In the genomic region with DNA sequence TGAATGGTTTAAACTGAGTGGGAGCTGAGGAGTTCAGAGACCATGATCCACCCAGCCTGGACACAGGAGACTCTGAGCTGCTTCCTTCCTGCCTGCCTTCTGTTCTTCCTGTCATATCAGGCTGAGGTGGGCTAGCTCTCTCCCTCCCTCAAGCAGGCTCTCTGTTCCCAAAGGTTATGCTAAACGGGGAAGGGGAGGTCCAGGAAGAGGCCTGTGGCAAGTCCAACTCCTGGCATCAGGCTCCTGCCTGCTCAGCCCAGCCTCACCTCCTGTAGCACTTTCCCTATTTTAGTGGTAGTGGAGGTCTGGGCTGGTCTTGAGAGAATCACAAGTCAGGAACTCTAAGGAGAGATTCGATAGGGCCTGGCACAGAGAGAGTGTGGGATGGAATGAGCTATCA, we compare ENCODE assay signal across 8 mouse cellular contexts. TPM values are rescaled to one million over a fixed set of nuclear protein-coding genes. Genes with fewer than 3 reads are reported as not detected.
DNase-seq lines count a peak whose midpoint lies in the region; ATAC-seq and TF ChIP-seq lines count a peak whose summit lies in the region.

No protein-coding gene starts in this region.

- TF ChIP-seq EP300 in heart, adult 2 months (IDR thresholded peaks at IDR 0.05; ENCODE audit: insufficient read depth, low read depth, low read length), result no peak
- no peak for TF ChIP-seq EP300 in CH12.LX (IDR thresholded peaks at IDR 0.05; ENCODE audit: low read length)
- no peak for TF ChIP-seq EP300 in liver, embryonic 14.5 days (IDR thresholded peaks at IDR 0.05; ENCODE audit: low read depth)

- H3K9me3 ChIP-seq in CH12.LX (replicated peaks; ENCODE audit: low read length), result no peaks in the 10 kb centered on the region
- no peaks in the 10 kb centered on the region for H3K9me3 ChIP-seq in forebrain, embryonic 14.5 days (replicated peaks; ENCODE audit: control insufficient read depth, low read length)
- H3K9me3 ChIP-seq in liver, embryonic 14.5 days (ENCODE audit: control insufficient read depth, low read length), result no peaks in the 10 kb centered on the region

- H3K36me3 ChIP-seq in heart, adult 2 months (ENCODE audit: control insufficient read depth, insufficient read depth, low read length), result no peaks in the 10 kb centered on the region
- H3K36me3 ChIP-seq in CH12.LX (replicated peaks in 1 of 2; ENCODE audit: control insufficient read depth in 1 of 2, insufficient read depth in 1 of 2, low read length in 1 of 2), result peaks cover 7 to 28% of the 10 kb centered on the region in 2 experiments
- H3K36me3 ChIP-seq in forebrain, embryonic 14.5 days (ENCODE audit: control insufficient read depth, insufficient read depth, low read length), result peaks cover 9% of the 10 kb centered on the region
- peaks cover 4% of the 10 kb centered on the region for H3K36me3 ChIP-seq in liver, embryonic 14.5 days (replicated peaks; ENCODE audit: control insufficient read depth, insufficient read depth, low read depth)

- TF ChIP-seq POLR2A in heart, adult 2 months (IDR thresholded peaks at IDR 0.05; ENCODE audit: insufficient read depth, low read depth, low read length), result no peak
- TF ChIP-seq POLR2A in CH12.LX (IDR thresholded peaks at IDR 0.05; ENCODE audit: low read depth, low read length), result no peak

- peak overlapping the region; percentile 91 for H3K9ac ChIP-seq in heart, adult 2 months (ENCODE audit: low read depth, low read length)
- H3K9ac ChIP-seq in CH12.LX (ENCODE audit: insufficient read depth, low read depth), result peak overlapping the region; percentile 85; the same call in 1 of the 2 replicates
- peak overlapping the region; percentile 98 for H3K9ac ChIP-seq in forebrain, embryonic 14.5 days (ENCODE audit: low read length)
- H3K9ac ChIP-seq in liver, embryonic 14.5 days (replicated peaks), result peak overlapping the region; percentile 98

- H3K4me3 ChIP-seq in heart, adult 2 months, result peak overlapping the region; percentile 70
- peak overlapping the region; percentile 67 to 88 (median 74) for H3K4me3 ChIP-seq in CH12.LX (replicated peaks in 1 of 3; ENCODE audit: low read depth in 2 of 3, low read length in 2 of 3, poor library complexity in 1 of 3)
- H3K4me3 ChIP-seq in forebrain, embryonic 14.5 days (ENCODE audit: low read depth, low read length), result peak overlapping the region; percentile 88
- peak overlapping the region; percentile 83 to 89 for H3K4me3 ChIP-seq in liver, embryonic 14.5 days (ENCODE audit: insufficient read depth in 1 of 2, low read depth in 2 of 2, low read length in 2 of 2)

- dilution Hi-C loops in CH12.LX (cut with MboI; ENCODE audit: extremely low pct_ligation_motif_present, extremely low pct_unique_long_range_greater_than_20kb, low sequenced_read_pairs), result no loop called here

- intact Hi-C loops in heart, adult 2 months (cut with DNase I), result loop anchor here (2.0 to 10.0 kb wide), 2 partner anchors 52 to 242 kb away; a partner anchor contains a TSS

- TF ChIP-seq CTCF in heart, adult 2 months (IDR thresholded peaks at IDR 0.05), result no peak
- TF ChIP-seq CTCF in CH12.LX (conservative IDR thresholded peaks at IDR 0.05 in 1 of 2, IDR thresholded peaks at IDR 0.05 in 1 of 2; ENCODE audit: low read depth in 2 of 2, low read length in 2 of 2), result no peak
- no peak for TF ChIP-seq CTCF in liver, embryonic 14.5 days (IDR thresholded peaks at IDR 0.05; ENCODE audit: low read depth)

- no peaks in the 10 kb centered on the region for H3K79me2 ChIP-seq in heart, adult 2 months (replicated peaks; ENCODE audit: control insufficient read depth, insufficient read depth, low read length)
- no peaks in the 10 kb centered on the region; the same call in 1 of the 2 replicates for H3K79me2 ChIP-seq in CH12.LX (replicated peaks; ENCODE audit: control insufficient read depth, extremely low read depth, insufficient read depth, poor library complexity, severe bottlenecking)

- DNase-seq in heart, adult 2 months, result no peak
- no peak for DNase-seq in heart, adult 8-10 months (ENCODE audit: low spot score)
- DNase-seq in CH12.LX (ENCODE audit: extremely low read depth), result no peak
- DNase-seq in forebrain, embryonic 14.5 days (ENCODE audit: low spot score), result no peak
- no peak for DNase-seq in liver, embryonic 14.5 days (ENCODE audit: low read depth in 3 of 3, low spot score in 3 of 3)
- DNase-seq in MN1 (ENCODE audit: low spot score), result no peak
- DNase-seq in gastrocnemius, adult 18-20 months (ENCODE audit: low spot score), result no peak
- DNase-seq in gastrocnemius, postnatal 10 days, result no peak

- no peak for ATAC-seq in forebrain, embryonic 14.5 days
- ATAC-seq in liver, embryonic 14.5 days (ENCODE audit: insufficient read depth), result no peak

- H3K27me3 ChIP-seq in heart, adult 2 months (ENCODE audit: control insufficient read depth, insufficient read depth, low read length), result no peaks in the 10 kb centered on the region
- no peaks in the 10 kb centered on the region for H3K27me3 ChIP-seq in CH12.LX (replicated peaks)
- H3K27me3 ChIP-seq in forebrain, embryonic 14.5 days (replicated peaks; ENCODE audit: control insufficient read depth, insufficient read depth, low read length), result no peaks in the 10 kb centered on the region
- no peaks in the 10 kb centered on the region for H3K27me3 ChIP-seq in liver, embryonic 14.5 days (ENCODE audit: control insufficient read depth, insufficient read depth, low read length)

- H3K4me2 ChIP-seq in CH12.LX (ENCODE audit: insufficient read depth, low read depth, poor library complexity, severe bottlenecking), result peak overlapping the region; percentile 94
- peak overlapping the region; percentile 89 for H3K4me2 ChIP-seq in forebrain, embryonic 14.5 days (ENCODE audit: low read length)
- H3K4me2 ChIP-seq in liver, embryonic 14.5 days (ENCODE audit: low read depth), result peak overlapping the region; percentile 92

- H3K27ac ChIP-seq in heart, adult 2 months, result peak overlapping the region; percentile 85
- H3K27ac ChIP-seq in CH12.LX (ENCODE audit: insufficient read depth, low read depth), result no peak overlapping the region
- no peak overlapping the region for H3K27ac ChIP-seq in forebrain, embryonic 14.5 days (ENCODE audit: low read depth, low read length)
- H3K27ac ChIP-seq in liver, embryonic 14.5 days, result peak overlapping the region; percentile 98

- peaks cover 29% of the 10 kb centered on the region for H3K4me1 ChIP-seq in heart, adult 2 months (ENCODE audit: control insufficient read depth, insufficient read depth, low read length)
- peaks cover 31 to 79% of the 10 kb centered on the region in 2 experiments for H3K4me1 ChIP-seq in CH12.LX (ENCODE audit: control insufficient read depth in 1 of 2, insufficient read depth in 2 of 2)
- H3K4me1 ChIP-seq in forebrain, embryonic 14.5 days (ENCODE audit: control insufficient read depth, insufficient read depth, low read length), result peaks cover 38% of the 10 kb centered on the region
- peaks cover 19 to 20% of the 10 kb centered on the region in 2 experiments for H3K4me1 ChIP-seq in liver, embryonic 14.5 days (replicated peaks; ENCODE audit: control insufficient read depth in 2 of 2, insufficient read depth in 2 of 2, low read length in 1 of 2)

- in situ Hi-C loops in CH12.LX (cut with MboI; ENCODE audit: low pct_ligation_motif_present, low pct_unique_long_range_greater_than_20kb, low sequenced_read_pairs), result loop anchor here (5.0 to 10.0 kb wide), 3 partner anchors 64 to 242 kb away; no protein-coding TSS in a partner anchor

- 17% methylated on average over 2 of the region's 2 CpGs for WGBS in heart, adult 2 months
- 41% methylated on average over 2 of the region's 2 CpGs for WGBS in forebrain, embryonic 14.5 days
- 13% methylated on average over 2 of the region's 2 CpGs for WGBS in liver, embryonic 14.5 days (ENCODE audit: insufficient replicate concordance)

- no peak for TF ChIP-seq RAD21 in CH12.LX (IDR thresholded peaks at IDR 0.05; ENCODE audit: low read depth, low read length)

RNA-seq across cellular contexts. Expression of a gene that starts 12.0 kb away (rescaled TPM):
- total RNA-seq in heart, adult 2 months (2021), result 1 to 10 TPM; 8.8 to 10.0 TPM
- polyA plus RNA-seq in heart, adult 2 months (2012; rRNA removed), result 16.2 and 18.1 TPM in 2 replicates
- total RNA-seq in heart, adult 8-10 months (2022), result 10 to 100 TPM in 1 of 4 experiments, 1 to 10 TPM in 3; 4.7 to 11.8 (median 6.6) TPM
- 1.1 and 1.4 TPM in 2 replicates for total RNA-seq in CH12.LX (2012; rRNA removed)
- 0.47 TPM in 1 of 2 replicates, not detected in the other for total RNA-seq in CH12.LX (2014; rRNA removed)
- 2.0 and 3.1 TPM in 2 replicates for polyA plus RNA-seq in CH12.LX (2012; ENCODE audit: insufficient read length, low read depth)
- 3.4 and 4.1 TPM in 2 replicates for polyA plus RNA-seq in forebrain, embryonic 14.5 days (2014; fragmentation: Nextera tagmentation; extraction: Ambion mirVana)
- 0.54 and 0.81 TPM in 2 replicates for polyA plus RNA-seq in liver, embryonic 14.5 days (2012; rRNA removed)
- 0.61 and 0.83 TPM in 2 replicates for polyA plus RNA-seq in liver, embryonic 14.5 days (2014; fragmentation: Nextera tagmentation; extraction: Ambion mirVana)
- total RNA-seq in gastrocnemius, adult 18-20 months (2021), result 1 to 10 TPM in 1 of 2 experiments, under 1 TPM in 1; 0.89 to 2.7 TPM
- 1 to 10 TPM; 2.3 to 3.9 TPM for total RNA-seq in gastrocnemius, postnatal 10 days (2021)

RNA-seq across cellular contexts. Expression of a gene that starts 15.7 kb away (rescaled TPM):
- total RNA-seq in heart, adult 2 months (2021), result 10 to 100 TPM; 78.6 to 82.0 TPM
- 53.8 and 56.7 TPM in 2 replicates for polyA plus RNA-seq in heart, adult 2 months (2012; rRNA removed)
- total RNA-seq in heart, adult 8-10 months (2022), result 10 to 100 TPM; 68.4 to 90.0 (median 76.3) TPM
- total RNA-seq in CH12.LX (2012; rRNA removed), result 12.8 and 16.2 TPM in 2 replicates
- total RNA-seq in CH12.LX (2014; rRNA removed), result 4.2 and 4.6 TPM in 2 replicates
- polyA plus RNA-seq in CH12.LX (2012; ENCODE audit: insufficient read length, low read depth), result 27.2 and 27.4 TPM in 2 replicates
- polyA plus RNA-seq in forebrain, embryonic 14.5 days (2014; fragmentation: Nextera tagmentation; extraction: Ambion mirVana), result 15.2 and 18.9 TPM in 2 replicates
- 14.8 and 16.6 TPM in 2 replicates for polyA plus RNA-seq in liver, embryonic 14.5 days (2012; rRNA removed)
- 5.7 and 9.5 TPM in 2 replicates for polyA plus RNA-seq in liver, embryonic 14.5 days (2014; fragmentation: Nextera tagmentation; extraction: Ambion mirVana)
- total RNA-seq in gastrocnemius, adult 18-20 months (2021), result 10 to 100 TPM; 38.3 to 39.1 TPM
- 10 to 100 TPM; 31.2 to 35.0 TPM for total RNA-seq in gastrocnemius, postnatal 10 days (2021)

RNA-seq across cellular contexts. Expression of a gene that starts 15.8 kb away (rescaled TPM):
- total RNA-seq in heart, adult 2 months (2021), result 100 to 1,000 TPM; 298 to 421 TPM
- 200 and 225 TPM in 2 replicates for polyA plus RNA-seq in heart, adult 2 months (2012; rRNA removed)
- 100 to 1,000 TPM; 431 to 551 (median 475) TPM for total RNA-seq in heart, adult 8-10 months (2022)
- total RNA-seq in CH12.LX (2012; rRNA removed) (311 and 456 TPM in 2 replicates), CH12.LX (2014; rRNA removed) (198 and 202 TPM in 2 replicates)
- polyA plus RNA-seq in CH12.LX (2012; ENCODE audit: insufficient read length, low read depth), result 579 and 599 TPM in 2 replicates
- polyA plus RNA-seq in forebrain, embryonic 14.5 days (2014; fragmentation: Nextera tagmentation; extraction: Ambion mirVana), result 263 and 276 TPM in 2 replicates
- 36.8 and 43.7 TPM in 2 replicates for polyA plus RNA-seq in liver, embryonic 14.5 days (2012; rRNA removed)
- 103 and 117 TPM in 2 replicates for polyA plus RNA-seq in liver, embryonic 14.5 days (2014; fragmentation: Nextera tagmentation; extraction: Ambion mirVana)
- 100 to 1,000 TPM; 521 to 604 TPM for total RNA-seq in gastrocnemius, adult 18-20 months (2021)
- total RNA-seq in gastrocnemius, postnatal 10 days (2021), result 100 to 1,000 TPM; 196 to 231 TPM

RNA-seq across cellular contexts. Expression of a gene that starts 52.2 kb away (rescaled TPM):
- 1 to 10 TPM; 1.6 to 1.8 TPM for total RNA-seq in heart, adult 2 months (2021)
- polyA plus RNA-seq in heart, adult 2 months (2012; rRNA removed), result 3.0 and 3.5 TPM in 2 replicates
- 1 to 10 TPM; 1.6 to 3.5 (median 2.7) TPM for total RNA-seq in heart, adult 8-10 months (2022)
- total RNA-seq in CH12.LX (2012; rRNA removed), result 30.4 and 36.7 TPM in 2 replicates
- 26.7 and 29.7 TPM in 2 replicates for total RNA-seq in CH12.LX (2014; rRNA removed)
- 22.5 and 22.8 TPM in 2 replicates for polyA plus RNA-seq in CH12.LX (2012; ENCODE audit: insufficient read length, low read depth)
- polyA plus RNA-seq in forebrain, embryonic 14.5 days (2014; fragmentation: Nextera tagmentation; extraction: Ambion mirVana), result 34.5 and 41.5 TPM in 2 replicates
- polyA plus RNA-seq in liver, embryonic 14.5 days (2012; rRNA removed), result 7.4 and 7.6 TPM in 2 replicates
- 8.5 and 9.3 TPM in 2 replicates for polyA plus RNA-seq in liver, embryonic 14.5 days (2014; fragmentation: Nextera tagmentation; extraction: Ambion mirVana)
- total RNA-seq in gastrocnemius, adult 18-20 months (2021), result 1 to 10 TPM; 2.4 to 2.7 TPM
- total RNA-seq in gastrocnemius, postnatal 10 days (2021), result 1 to 10 TPM; 6.3 to 7.5 TPM

Comparison
In these comparisons a context has a peak if more than half of its experiments do, and no peak if none do; other contexts are left out.
1. H3K27ac ChIP-seq: peak in heart, adult 2 months (single experiment) and liver, embryonic 14.5 days (single experiment); none in CH12.LX (single experiment) and forebrain, embryonic 14.5 days (single experiment).
2. Peak in every context shown above with its lines, with median percentiles within 50 percentile points of each other: H3K4me3 ChIP-seq, H3K9ac ChIP-seq and H3K4me2 ChIP-seq.